Mouse (Mus musculus) liver, postnatal 0 days (tissue): ENCODE measurements around the gene Pde10a.

Experiments
- CTCF ChIP-seq: sonication (generic); IDR thresholded peaks from 2 replicates; pipeline ENCODE4 v1.5.1; 2016; ENCODE audit warnings: antibody characterized with exemption, low read depth
- EP300 ChIP-seq: IDR thresholded peaks from 2 replicates; pipeline ENCODE4 v1.6.1; 2016; ENCODE audit warnings: antibody characterized with exemption, low read depth, mild to moderate bottlenecking

GRCm38 (mm10) chr17:8506726-8507125, 18.4 kb upstream of the Pde10a start:
- TF ChIP-seq CTCF, result no peak
- TF ChIP-seq EP300, result no peak
